Mouse (Mus musculus) adrenal gland, postnatal 25 days (tissue): Measurements from ENCODE around the gene Zfp276. TPM values are rescaled to one million over a fixed set of nuclear protein-coding genes. Genes with fewer than 3 reads are reported as not detected.
A peak's percentile ranks its signal among the peaks of the same experiment; 100 is the strongest.
"Not testable (repeated sequence)": the region's sequence is repeated elsewhere in the genome, so short reads cannot be mapped to it uniquely, and the experiment has no call there.

Experiments
- DNase-seq: peaks from one replicate; pipeline ENCODE4 v3.0.0; 2021; ENCODE audit warnings: mixed read lengths
- long read RNA-seq: library from polyadenylated mRNA; stranded (forward); transcript quantifications from one replicate; pipeline ENCODE4 v2.0.0, GENCODE M21; 2021
- total RNA-seq: library from RNA; stranded (reverse); gene quantifications from 2 replicates; pipeline ENCODE4 v1.2.3, GENCODE M21; 2021

The Zfp276 gene
- total RNA-seq = 32.3 and 33.0 TPM in 2 replicates
- long read RNA-seq, full-length matches to known transcripts = 7 of 33 reads
- long read RNA-seq, partial matches to known transcripts = 6 of 33 reads
- long read RNA-seq, other reads (novel, unspliced or antisense) = 20 of 33 reads

DNA sequence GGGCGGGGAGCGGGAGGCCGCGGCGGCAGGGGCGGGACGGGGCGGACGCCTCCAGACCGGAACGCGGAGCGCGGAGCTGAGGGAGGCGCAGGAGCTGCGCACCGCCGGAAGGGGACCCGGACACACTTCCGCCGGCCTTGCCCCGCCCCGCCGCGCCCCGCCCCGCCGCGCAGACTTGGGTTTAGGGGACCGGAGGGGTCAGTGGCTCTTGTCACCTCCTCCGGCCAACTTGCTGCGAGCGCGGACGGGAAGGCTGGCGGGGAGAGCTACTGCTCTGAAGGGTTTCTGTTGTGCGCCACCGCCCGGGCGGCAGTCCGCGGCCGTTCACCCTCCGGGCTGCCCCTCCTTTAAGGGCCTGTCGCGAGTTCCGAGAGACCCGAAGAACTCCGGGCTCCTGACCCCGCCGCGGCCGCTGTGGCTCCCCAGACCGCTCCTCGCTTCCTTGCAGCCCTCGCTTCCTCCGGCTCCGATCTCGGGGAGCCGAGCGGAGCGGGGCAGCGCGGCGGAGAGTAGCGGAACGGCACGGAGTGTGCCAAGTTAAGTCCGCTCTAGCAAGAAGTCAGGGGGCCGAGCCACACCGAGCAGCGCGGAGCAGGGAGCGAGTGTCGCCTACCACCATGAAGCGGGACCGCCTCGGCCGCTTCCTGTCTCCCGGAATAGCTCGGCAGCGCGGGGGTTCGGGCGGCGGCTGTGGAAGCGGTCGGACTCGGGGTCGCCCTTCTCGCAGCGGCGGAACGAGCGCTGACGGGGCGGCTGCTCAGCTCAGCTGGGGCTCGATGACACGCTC, at the start of gene Zfp276, which contains the start of gene Vps9d1:
Zfp276 (plus strand) TSS at position 97 of the 787 bp plus-strand sequence.
Vps9d1 (minus strand) TSS at position 250 of the 787 bp plus-strand sequence.
- DNase-seq = peak; percentile 92

DNA sequence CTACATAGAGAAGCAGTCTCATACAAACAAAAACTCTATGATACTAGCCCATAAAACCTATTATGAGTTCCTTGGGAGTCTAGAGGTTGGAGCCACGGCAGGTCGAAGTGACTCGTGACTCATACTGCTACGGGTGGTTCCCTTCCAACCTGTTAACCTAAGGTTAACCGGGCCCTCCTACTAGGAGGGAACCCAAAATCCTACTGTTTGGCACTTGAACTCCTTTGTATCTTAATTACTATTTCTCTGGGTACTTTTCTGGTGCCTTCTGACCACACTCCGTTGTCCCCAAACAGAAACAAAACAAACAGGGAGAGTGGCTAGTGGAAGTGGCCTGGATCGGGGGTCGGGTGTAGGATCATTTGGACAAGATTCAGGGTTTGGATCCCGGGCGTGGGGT, 42.1 kb upstream of the Zfp276 start:
- DNase-seq = no peak

GRCm38 (mm10) chr8:123212321-123213117, 41.5 kb upstream of the Zfp276 start, which contains the start of the genes Chmp1a and Spata33:
TSS of gene Chmp1a (minus strand) at chr8:123212763.
TSS of gene Spata33 (plus strand) at chr8:123212832.
- DNase-seq = peak; percentile 93

- DNase-seq = no peak
Measured at GRCm38 (mm10) chr8:123213118-123213772, 40.8 kb upstream of the Zfp276 start.

DNA sequence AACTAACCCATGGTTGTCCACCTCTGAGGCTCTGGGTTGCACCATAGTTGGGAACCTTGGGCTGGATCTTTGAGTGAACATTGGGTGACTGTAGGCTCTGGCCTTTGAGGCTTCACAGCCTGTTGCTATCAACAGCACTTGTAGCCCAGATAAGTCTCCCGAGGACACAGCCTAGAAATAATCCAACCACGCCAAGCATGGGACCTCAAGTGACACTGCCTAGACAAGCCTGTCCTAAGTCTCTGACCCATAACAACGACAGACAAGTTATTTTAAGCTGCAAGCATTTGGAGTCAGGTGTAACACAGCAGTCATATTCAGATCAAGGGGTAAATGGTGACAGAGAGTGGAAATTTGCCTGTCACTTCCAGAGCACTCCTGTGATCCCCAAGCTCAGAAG, 38.6 kb upstream of the Zfp276 start:
- DNase-seq = no peak

DNA sequence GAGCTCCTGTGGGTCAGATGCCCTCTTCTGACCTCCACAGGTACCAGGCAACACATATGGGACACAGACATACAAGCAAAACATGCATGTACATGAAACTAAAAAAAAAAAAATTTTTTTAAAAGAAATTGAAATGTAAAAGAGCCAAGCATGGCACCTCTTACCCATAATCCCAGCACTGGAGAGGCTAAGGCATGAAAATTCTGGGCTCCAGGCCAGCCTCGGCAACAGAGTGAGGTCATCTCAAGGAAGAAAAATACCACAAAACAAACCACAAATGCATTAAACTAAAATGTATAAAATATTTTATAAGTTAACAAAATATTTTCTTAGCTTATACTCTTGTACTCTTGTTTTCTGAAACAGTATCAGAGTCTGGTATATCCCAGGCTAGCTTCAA, 33.1 kb upstream of the Zfp276 start:
- DNase-seq = peak; percentile 35

DNA sequence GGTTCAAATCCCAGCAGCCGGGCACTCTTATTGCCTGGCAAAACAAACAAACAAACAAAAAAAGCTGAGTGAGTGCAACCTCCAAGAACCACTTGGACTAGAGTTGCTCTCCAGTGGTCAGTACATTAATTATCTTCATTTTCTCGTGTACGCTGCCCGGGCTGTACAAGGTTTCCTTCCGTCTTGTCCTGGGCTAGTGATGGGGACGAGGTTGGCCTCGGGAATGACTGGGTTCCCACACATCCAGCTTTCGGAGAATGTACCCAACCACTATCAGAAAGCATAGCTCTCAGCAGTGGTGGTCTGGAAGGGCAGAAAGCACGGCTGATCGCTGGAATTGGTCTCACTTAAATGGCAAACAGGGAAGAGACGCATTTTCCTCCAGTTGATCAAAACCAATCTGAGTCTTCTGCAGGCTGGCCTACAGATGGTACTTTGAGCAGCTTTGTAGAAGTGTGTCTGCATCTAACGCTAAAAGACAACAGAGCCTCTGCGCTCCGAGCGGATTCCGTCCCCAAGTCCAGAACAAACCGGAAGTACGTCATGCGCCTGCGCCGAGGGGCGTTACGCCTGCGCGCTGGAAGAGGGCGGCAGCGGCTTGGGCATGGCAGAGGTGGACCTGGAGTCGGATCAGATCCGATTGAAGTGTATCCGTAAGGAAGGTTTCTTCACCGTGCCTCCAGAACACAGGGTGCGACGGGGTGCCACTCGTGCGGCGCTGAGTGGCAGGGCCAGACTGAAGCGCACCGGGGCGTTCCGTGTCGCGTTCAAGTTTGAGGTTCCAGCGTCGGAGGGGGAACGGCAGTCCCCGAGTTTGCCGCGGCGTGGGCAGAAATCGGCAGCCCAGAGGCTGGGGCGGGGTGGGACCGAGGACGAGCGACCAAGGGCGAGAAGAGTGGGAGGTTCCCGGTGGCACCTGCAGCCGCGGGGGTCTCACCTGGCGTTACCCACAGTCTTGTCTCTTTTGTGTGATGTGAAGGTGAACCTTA, 29.4 kb upstream of the Zfp276 start, which contains the start of gene Cdk10:
Cdk10 (plus strand) TSS at position 565 of the 989 bp plus-strand sequence.
- DNase-seq = peak; percentile 95

- DNase-seq = no peak
Measured at GRCm38 (mm10) chr8:123228416-123228815, 25.6 kb upstream of the Zfp276 start.

DNA sequence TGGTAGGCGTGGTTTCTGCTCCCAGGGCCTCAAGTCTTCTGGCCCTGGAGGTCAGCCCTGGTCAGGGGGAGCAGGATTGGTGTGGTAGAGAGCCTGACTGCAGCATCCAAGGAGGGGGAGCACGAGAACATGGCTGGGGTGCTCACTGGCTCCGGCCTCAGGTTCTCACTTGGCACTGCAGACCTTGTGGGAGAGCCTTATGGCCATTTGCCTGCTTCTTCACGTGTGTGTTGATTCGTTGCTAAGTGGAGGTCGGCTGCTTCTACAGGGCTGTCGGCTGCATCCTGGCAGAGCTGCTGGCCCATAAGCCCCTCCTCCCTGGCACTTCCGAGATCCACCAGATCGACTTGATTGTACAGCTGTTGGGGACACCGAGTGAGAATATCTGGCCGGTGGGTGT, 23.7 kb upstream of the Zfp276 start:
- not testable (repeated sequence) for DNase-seq

GRCm38 (mm10) chr8:123231742-123232141, 22.3 kb upstream of the Zfp276 start:
- no peak for DNase-seq

GRCm38 (mm10) chr8:123232553-123232952, 21.4 kb upstream of the Zfp276 start:
- no peak for DNase-seq

GRCm38 (mm10) chr8:123233300-123233699, 20.7 kb upstream of the Zfp276 start:
- DNase-seq = no peak

DNA sequence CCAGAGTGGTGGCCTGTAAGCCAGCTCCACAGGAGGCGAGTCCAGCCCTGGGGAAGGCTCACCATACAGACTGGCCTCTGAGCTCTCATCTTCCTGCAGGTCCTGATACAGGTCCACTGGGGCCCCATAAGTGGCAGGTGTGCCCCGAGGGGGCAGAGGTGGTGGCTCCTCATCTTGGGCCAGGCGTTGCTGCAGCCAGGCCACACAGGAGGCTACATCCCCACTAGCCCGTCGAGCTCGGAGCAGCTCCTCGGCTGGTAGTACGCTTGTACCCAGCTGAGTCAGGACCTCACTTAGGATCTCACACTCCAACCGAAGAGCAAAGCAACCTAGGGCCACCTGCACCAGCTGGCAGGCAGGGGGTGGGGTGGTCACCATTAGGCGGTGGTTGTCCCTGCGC, 20.2 kb upstream of the Zfp276 start:
- DNase-seq = no peak

GRCm38 (mm10) chr8:123234918-123235519, 19.0 kb upstream of the Zfp276 start:
- DNase-seq = no peak

DNA sequence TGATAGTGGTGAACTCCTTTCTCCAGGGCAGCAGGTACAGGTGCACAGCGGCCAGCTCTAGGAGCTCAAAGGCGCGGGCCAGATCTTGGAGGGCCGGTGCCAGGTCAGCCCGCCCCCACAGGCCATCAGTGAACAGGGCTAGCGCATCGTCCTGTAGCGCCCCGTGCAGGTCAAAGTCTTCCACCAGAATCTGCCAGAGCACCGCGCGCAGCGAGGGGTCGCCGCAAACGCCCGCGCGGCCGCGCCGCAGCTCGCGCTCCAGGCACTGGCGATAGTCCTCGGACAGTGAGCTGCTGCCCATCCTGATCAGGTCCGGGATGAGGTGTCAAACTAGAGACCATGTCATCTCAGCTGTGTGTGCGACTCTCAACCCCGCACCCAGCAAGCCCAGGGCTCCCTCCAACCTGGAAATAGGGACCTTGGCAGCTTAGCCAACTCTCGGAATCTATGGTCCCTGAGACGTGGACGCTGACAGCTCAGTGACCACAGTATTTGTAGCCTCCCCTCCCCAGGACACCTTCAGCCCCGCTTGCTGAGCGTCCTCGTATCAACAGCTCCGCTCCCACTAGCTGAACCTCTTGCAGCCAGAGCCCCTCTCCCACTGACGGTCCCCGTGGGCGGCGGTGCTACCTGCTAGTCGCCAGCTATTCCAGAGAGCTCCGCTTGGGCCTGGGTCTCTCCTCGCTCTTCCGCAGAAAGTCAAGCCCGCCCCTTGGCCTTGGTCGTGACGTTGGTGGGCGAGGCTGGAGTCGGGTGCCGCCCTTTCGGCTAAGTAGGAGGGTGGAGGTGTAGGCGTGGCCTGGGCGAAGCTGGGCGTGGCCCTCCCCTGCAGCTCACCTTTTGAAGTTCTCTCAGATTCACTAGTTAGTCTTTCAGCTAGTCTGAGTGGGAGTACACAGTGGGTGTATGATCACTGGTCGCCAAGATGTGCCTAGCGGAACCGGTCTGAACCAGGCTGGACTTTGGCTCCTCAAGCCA, 18.2 kb upstream of the Zfp276 start, which contains the start of gene Spata2l:
Spata2l (minus strand) TSS at position 714 of the 978 bp plus-strand sequence.
- DNase-seq = peak; percentile 91

DNA sequence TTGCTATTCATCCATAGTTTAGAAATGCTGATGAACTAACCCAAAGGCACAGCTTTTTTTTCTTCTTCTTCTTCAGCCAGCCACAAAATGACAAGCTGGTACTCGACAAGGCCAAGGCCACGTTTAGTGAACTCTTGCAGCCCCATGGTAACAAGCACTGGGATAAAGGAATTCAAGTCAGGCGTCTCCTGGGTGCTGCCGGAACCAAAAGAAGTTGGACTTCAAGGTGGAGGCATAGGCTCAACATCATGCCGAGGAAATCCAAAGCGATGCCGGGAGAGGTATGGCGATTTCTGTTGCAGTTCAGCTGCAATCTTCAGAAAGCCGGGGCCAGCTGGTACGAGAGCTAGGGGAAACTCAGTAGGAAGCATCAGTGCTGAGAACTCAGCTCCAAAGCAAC, 14.6 kb upstream of the Zfp276 start:
- no peak for DNase-seq

DNA sequence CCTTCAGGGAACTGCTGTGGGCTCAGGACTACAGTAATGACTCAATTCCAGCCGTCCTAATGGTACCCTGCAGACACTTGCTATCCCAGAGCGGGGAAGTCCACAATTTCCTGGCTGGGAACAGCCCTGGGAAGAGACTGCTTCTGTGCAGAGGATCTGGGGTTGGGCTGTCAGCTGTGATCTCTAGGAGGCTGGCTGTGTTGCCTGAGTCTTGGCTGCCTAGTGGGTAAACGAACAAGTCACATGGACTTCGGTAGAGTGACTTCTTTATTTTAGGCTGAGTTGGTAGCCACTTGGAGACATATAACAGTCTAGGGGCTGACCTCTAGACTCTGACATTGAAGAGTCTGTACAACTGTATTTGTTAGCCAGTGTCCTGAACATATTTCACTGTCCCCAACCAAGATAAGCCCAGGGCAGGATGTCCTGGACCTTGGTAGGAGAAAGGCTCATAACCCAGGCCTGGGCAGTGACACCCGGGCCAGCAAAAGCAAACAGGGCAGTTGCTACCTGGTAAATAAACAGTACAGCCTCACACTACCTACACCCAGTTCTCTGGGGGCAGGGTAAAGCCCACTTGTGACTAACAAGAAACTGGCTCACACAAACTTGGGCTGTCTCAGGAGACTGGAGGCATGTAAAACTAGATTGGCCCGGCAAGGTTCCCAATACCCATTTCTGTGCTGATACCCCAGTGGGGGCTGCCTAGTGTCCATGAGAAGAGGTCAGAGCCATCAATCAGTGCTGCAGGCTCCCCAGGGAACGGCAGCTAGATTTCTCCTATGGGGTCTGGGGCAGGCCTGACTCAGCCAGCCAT, 11.7 kb upstream of the Zfp276 start:
- DNase-seq = no peak

GRCm38 (mm10) chr8:123243053-123243452, 10.9 kb upstream of the Zfp276 start:
- DNase-seq = peak; percentile 30
